Comparison of ENCODE assay signal across 20 mouse cellular contexts in the genomic region with DNA sequence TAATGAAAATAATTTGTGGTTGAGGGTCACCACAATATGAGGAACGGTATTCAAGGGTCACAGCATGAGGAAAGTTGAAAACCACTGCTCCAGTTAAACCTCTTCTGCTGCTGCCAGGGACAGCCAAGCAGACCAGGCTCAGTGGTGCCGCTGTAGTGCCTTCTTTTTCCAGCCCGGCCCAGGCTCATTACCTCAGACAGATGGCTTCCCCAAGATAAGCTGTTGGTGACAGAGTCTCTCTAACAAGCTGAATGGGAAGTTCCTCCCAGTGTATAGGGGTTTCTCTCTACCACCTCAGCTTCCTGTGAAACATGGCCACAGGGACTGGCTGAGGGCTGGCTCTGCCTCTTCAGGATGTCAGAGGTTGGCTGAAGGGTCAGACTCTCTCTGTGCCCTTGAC. TPM values are rescaled to one million over a fixed set of nuclear protein-coding genes. Genes with fewer than 3 reads are reported as not detected.
DNase-seq lines count a peak whose midpoint lies in the region; ATAC-seq and TF ChIP-seq lines count a peak whose summit lies in the region.
"Had no signal": no experiment of that assay in that cellular context is flagged by ENCODE, and none has a peak within 500 bp of the region (broad histone marks: within the 10 kb centered on the region; RNA-seq: fewer than 3 reads in every experiment).

No protein-coding gene starts in this region.

- 56% methylated on average over 3 of the region's 3 CpGs for WGBS in neural tube, embryonic 13.5 days
- WGBS in forebrain, postnatal 0 days, result 53% methylated on average over 3 of the region's 3 CpGs
- WGBS in neural tube, embryonic 14.5 days, result 62% methylated on average over 3 of the region's 3 CpGs
- 22% methylated on average over 3 of the region's 3 CpGs for WGBS in heart, embryonic 12.5 days

- TF ChIP-seq CTCF in forebrain, postnatal 0 days (IDR thresholded peaks at IDR 0.05; ENCODE audit: low read depth), result no peak

- no peak for DNase-seq in frontal cortex, postnatal 14 days (ENCODE audit: low spot score in 2 of 2)
- no peak for DNase-seq in neural tube, embryonic 10.5 days (ENCODE audit: extremely low spot score, low spot score)
- no peak for DNase-seq in forebrain, postnatal 0 days
- no peak for DNase-seq in adrenal gland, postnatal 25 days
- DNase-seq: cerebellum, adult 18-20 months; embryo, embryonic 11 days; lung, embryonic 14.5 days; thymus, adult 2 months had no signal

- 0 out of 2 replicates have a peak, but pooled peaks have one; percentile 18 for ATAC-seq in frontal cortex, adult (ENCODE audit: low TSS enrichment)
- no peak for ATAC-seq in neural tube, embryonic 13.5 days (ENCODE audit: low read depth)
- no peak for ATAC-seq in forebrain, postnatal 0 days
- no peak for ATAC-seq in neural tube, embryonic 14.5 days (ENCODE audit: low read depth)
- no peak for ATAC-seq in heart, embryonic 12.5 days (ENCODE audit: insufficient number of reproducible peaks, low FRiP score)

- no peaks in the 10 kb centered on the region for H3K36me3 ChIP-seq in neural tube, embryonic 13.5 days
- H3K36me3 ChIP-seq in forebrain, postnatal 0 days (ENCODE audit: insufficient read depth), result no peaks in the 10 kb centered on the region
- H3K36me3 ChIP-seq in neural tube, embryonic 14.5 days (ENCODE audit: control insufficient read depth, insufficient read depth, low read length), result no peaks in the 10 kb centered on the region
- no peaks in the 10 kb centered on the region for H3K36me3 ChIP-seq in heart, embryonic 12.5 days
- H3K36me3 ChIP-seq: kidney, embryonic 15.5 days had no signal

- H3K9ac ChIP-seq in neural tube, embryonic 13.5 days, result no peak overlapping the region
- H3K9ac ChIP-seq in forebrain, postnatal 0 days, result peak overlapping the region; percentile 25; the same call in 1 of the 2 replicates
- H3K9ac ChIP-seq in neural tube, embryonic 14.5 days (replicated peaks; ENCODE audit: low read depth, low read length), result no peak overlapping the region
- H3K9ac ChIP-seq in heart, embryonic 12.5 days, result no peak overlapping the region
- H3K9ac ChIP-seq: kidney, embryonic 15.5 days; lung, embryonic 14.5 days had no signal

- no peaks in the 10 kb centered on the region for H3K9me3 ChIP-seq in neural tube, embryonic 13.5 days
- H3K9me3 ChIP-seq in forebrain, postnatal 0 days (ENCODE audit: low read length), result no peaks in the 10 kb centered on the region
- H3K9me3 ChIP-seq in neural tube, embryonic 14.5 days (ENCODE audit: control insufficient read depth, low read length), result no peaks in the 10 kb centered on the region
- no peaks in the 10 kb centered on the region for H3K9me3 ChIP-seq in heart, embryonic 12.5 days (replicated peaks)
- H3K9me3 ChIP-seq: kidney, embryonic 15.5 days had no signal

- H3K4me3 ChIP-seq in neural tube, embryonic 13.5 days, result peak overlapping the region; percentile 57; the same call in 1 of the 2 replicates
- H3K4me3 ChIP-seq in forebrain, postnatal 0 days (ENCODE audit: low read depth, low read length), result peak overlapping the region; percentile 57
- H3K4me3 ChIP-seq in neural tube, embryonic 14.5 days (ENCODE audit: low read depth, low read length), result no peak overlapping the region; the same call in 1 of the 2 replicates
- H3K4me3 ChIP-seq in heart, embryonic 12.5 days, result no peak overlapping the region
- H3K4me3 ChIP-seq: kidney, embryonic 15.5 days had no signal

- no peak overlapping the region for H3K27ac ChIP-seq in neural tube, embryonic 13.5 days (replicated peaks)
- H3K27ac ChIP-seq in forebrain, postnatal 0 days (ENCODE audit: low read depth, low read length), result no peak overlapping the region
- no peak overlapping the region for H3K27ac ChIP-seq in neural tube, embryonic 14.5 days (ENCODE audit: low read depth, low read length)
- H3K27ac ChIP-seq in heart, embryonic 12.5 days (ENCODE audit: poor library complexity, severe bottlenecking), result no peak overlapping the region
- H3K27ac ChIP-seq: kidney, embryonic 15.5 days; macrophage had no signal

- peaks cover 44% of the 10 kb centered on the region for H3K4me1 ChIP-seq in neural tube, embryonic 13.5 days (replicated peaks)
- peaks cover 13% of the 10 kb centered on the region; the same call in 1 of the 2 replicates for H3K4me1 ChIP-seq in forebrain, postnatal 0 days (ENCODE audit: insufficient read depth)
- no peaks in the 10 kb centered on the region for H3K4me1 ChIP-seq in neural tube, embryonic 14.5 days (ENCODE audit: control insufficient read depth, insufficient read depth, low read length)
- 0 out of 2 replicates have a peak, but pooled peaks cover 9% of the 10 kb centered on the region for H3K4me1 ChIP-seq in heart, embryonic 12.5 days (replicated peaks)

- H3K4me2 ChIP-seq in neural tube, embryonic 13.5 days, result peak overlapping the region; percentile 67
- peak overlapping the region; percentile 84 for H3K4me2 ChIP-seq in forebrain, postnatal 0 days (ENCODE audit: low read depth)
- H3K4me2 ChIP-seq in neural tube, embryonic 14.5 days (ENCODE audit: low read depth, low read length), result peak overlapping the region; percentile 65; the same call in 1 of the 2 replicates
- no peak overlapping the region for H3K4me2 ChIP-seq in heart, embryonic 12.5 days
- H3K4me2 ChIP-seq: kidney, embryonic 15.5 days; liver, embryonic 11.5 days; lung, embryonic 14.5 days had no signal

- H3K27me3 ChIP-seq in neural tube, embryonic 13.5 days, result peaks cover 42% of the 10 kb centered on the region
- H3K27me3 ChIP-seq in forebrain, postnatal 0 days (ENCODE audit: insufficient read depth, low read length), result peaks cover 21% of the 10 kb centered on the region; the same call in 1 of the 2 replicates
- H3K27me3 ChIP-seq in neural tube, embryonic 14.5 days (ENCODE audit: control insufficient read depth, insufficient read depth, low read length), result peaks cover 13% of the 10 kb centered on the region
- peaks cover 62% of the 10 kb centered on the region for H3K27me3 ChIP-seq in heart, embryonic 12.5 days (replicated peaks)

RNA-seq across cellular contexts. Expression of gene Gpr26, which starts 4.0 kb away (rescaled TPM):
- polyA plus RNA-seq in neural tube, embryonic 13.5 days (2015; fragmentation: Nextera tagmentation; extraction: Ambion mirVana), result 1.6 and 2.1 TPM in 2 replicates
- 23.4 and 27.1 TPM in 2 replicates for total RNA-seq in forebrain, postnatal 0 days (2014; rRNA removed)
- polyA plus RNA-seq in forebrain, postnatal 0 days (2015; fragmentation: Nextera tagmentation; extraction: Ambion mirVana), result 2.1 and 3.2 TPM in 2 replicates
- 3.5 and 4.1 TPM in 2 replicates for polyA plus RNA-seq in neural tube, embryonic 14.5 days (2014; fragmentation: Nextera tagmentation; extraction: Ambion mirVana)
- not detected in 2 replicates for total RNA-seq in adrenal gland, postnatal 25 days (2021)
- polyA plus RNA-seq in heart, embryonic 12.5 days (2016; fragmentation: Nextera tagmentation; extraction: Ambion mirVana), result not detected in 2 replicates
- polyA plus RNA-seq: gonadal fat pad, adult 2 months; heart, embryonic 16.5 days; intestine, embryonic 14.5 days; kidney, embryonic 15.5 days; liver, embryonic 11.5 days; lung, embryonic 14.5 days; macrophage; small intestine, adult 2 months; stomach, embryonic 14.5 days had no signal

Comparison
In these comparisons a context has a peak if more than half of its experiments do, and no peak if none do; other contexts are left out.
1. H3K4me3 ChIP-seq: peak in neural tube, embryonic 13.5 days (single experiment) and forebrain, postnatal 0 days (single experiment); none in neural tube, embryonic 14.5 days (single experiment) and heart, embryonic 12.5 days (single experiment).